In genomic region chr11:94474544-94474910, GRCm38 (mm10) we compare ENCODE assay signal across 8 mouse cellular contexts. TPM values are rescaled to one million over a fixed set of nuclear protein-coding genes. Genes with fewer than 3 reads are reported as not detected.
DNase-seq lines count a peak whose midpoint lies in the region; ATAC-seq and TF ChIP-seq lines count a peak whose summit lies in the region.

No protein-coding gene starts in this region.

- no peak for TF ChIP-seq POLR2A in ES-Bruce4 (IDR thresholded peaks at IDR 0.05; ENCODE audit: insufficient read depth, low read length)

- no peak overlapping the region for H3K27ac ChIP-seq in heart, embryonic 12.5 days (ENCODE audit: poor library complexity, severe bottlenecking)
- H3K27ac ChIP-seq in ES-Bruce4 (ENCODE audit: insufficient read depth, low read length): no peak overlapping the region
- H3K27ac ChIP-seq in forebrain, embryonic 16.5 days (ENCODE audit: low read length): no peak overlapping the region; the same call in none of the 2 replicates
- no peak overlapping the region for H3K27ac ChIP-seq in liver, embryonic 15.5 days (replicated peaks)

- DNase-seq in heart, adult 18-20 months: no peak
- no peak for DNase-seq in frontal cortex, postnatal 10 days (ENCODE audit: low spot score in 2 of 2)
- no peak for DNase-seq in B cell, adult 2 months
- DNase-seq in testis, postnatal 10 days (ENCODE audit: low spot score): no peak

- H3K27me3 ChIP-seq in heart, embryonic 12.5 days (replicated peaks): peaks cover 90% of the 10 kb centered on the region
- H3K27me3 ChIP-seq in ES-Bruce4 (ENCODE audit: control insufficient read depth, insufficient read depth, low read length, poor library complexity, severe bottlenecking): peaks cover 20% of the 10 kb centered on the region
- peaks cover 10% of the 10 kb centered on the region for H3K27me3 ChIP-seq in forebrain, embryonic 16.5 days (replicated peaks; ENCODE audit: control insufficient read depth, insufficient read depth, low read length)
- H3K27me3 ChIP-seq in liver, embryonic 15.5 days: peaks cover 100% of the 10 kb centered on the region

- 2% methylated on average over 11 of the region's 11 CpGs for WGBS in heart, embryonic 12.5 days
- 2% methylated on average over 11 of the region's 11 CpGs for WGBS in forebrain, embryonic 16.5 days
- 2% methylated on average over 11 of the region's 11 CpGs for WGBS in liver, embryonic 15.5 days (ENCODE audit: insufficient replicate concordance)

- TF ChIP-seq EP300 in ES-Bruce4 (IDR thresholded peaks at IDR 0.05; ENCODE audit: insufficient read depth, low read depth, low read length): no peak

- no peaks in the 10 kb centered on the region for H3K9me3 ChIP-seq in heart, embryonic 12.5 days (replicated peaks)
- no peaks in the 10 kb centered on the region for H3K9me3 ChIP-seq in ES-Bruce4 (replicated peaks; ENCODE audit: control insufficient read depth, insufficient read depth, low read length, poor library complexity, severe bottlenecking)
- H3K9me3 ChIP-seq in forebrain, embryonic 16.5 days (ENCODE audit: control insufficient read depth, low read length): no peaks in the 10 kb centered on the region
- H3K9me3 ChIP-seq in liver, embryonic 15.5 days (replicated peaks): no peaks in the 10 kb centered on the region

- TF ChIP-seq CTCF in ES-Bruce4 (IDR thresholded peaks at IDR 0.05; ENCODE audit: low read depth, low read length): no peak

- peaks cover 43% of the 10 kb centered on the region for H3K4me1 ChIP-seq in heart, embryonic 12.5 days (replicated peaks)
- no peaks in the 10 kb centered on the region for H3K4me1 ChIP-seq in ES-Bruce4 (ENCODE audit: control insufficient read depth, insufficient read depth, low read length)
- H3K4me1 ChIP-seq in forebrain, embryonic 16.5 days (replicated peaks; ENCODE audit: control insufficient read depth, insufficient read depth, low read length): peaks cover 53% of the 10 kb centered on the region
- H3K4me1 ChIP-seq in liver, embryonic 15.5 days (replicated peaks): peaks cover 25% of the 10 kb centered on the region

- peak overlapping the region; percentile 66 for H3K4me3 ChIP-seq in heart, embryonic 12.5 days
- H3K4me3 ChIP-seq in ES-Bruce4 (ENCODE audit: low read depth, low read length): peak overlapping the region; percentile 35
- H3K4me3 ChIP-seq in forebrain, embryonic 16.5 days (replicated peaks; ENCODE audit: low read length): peak overlapping the region; percentile 74
- peak overlapping the region; percentile 47 for H3K4me3 ChIP-seq in liver, embryonic 15.5 days (replicated peaks)

- H3K36me3 ChIP-seq in heart, embryonic 12.5 days: no peaks in the 10 kb centered on the region
- no peaks in the 10 kb centered on the region for H3K36me3 ChIP-seq in ES-Bruce4 (ENCODE audit: control insufficient read depth, insufficient read depth, low read length, poor library complexity, severe bottlenecking)
- H3K36me3 ChIP-seq in forebrain, embryonic 16.5 days (ENCODE audit: control insufficient read depth, insufficient read depth): no peaks in the 10 kb centered on the region
- no peaks in the 10 kb centered on the region for H3K36me3 ChIP-seq in liver, embryonic 15.5 days (replicated peaks)

- no peak overlapping the region for H3K9ac ChIP-seq in heart, embryonic 12.5 days
- no peak overlapping the region for H3K9ac ChIP-seq in ES-Bruce4 (ENCODE audit: low read depth, poor library complexity, severe bottlenecking)
- H3K9ac ChIP-seq in forebrain, embryonic 16.5 days (replicated peaks; ENCODE audit: low read depth, low read length): peak overlapping the region; percentile 75
- no peak overlapping the region for H3K9ac ChIP-seq in liver, embryonic 15.5 days

- H3K4me2 ChIP-seq in heart, embryonic 12.5 days: peak overlapping the region; percentile 98
- peak overlapping the region; percentile 95 for H3K4me2 ChIP-seq in forebrain, embryonic 16.5 days (ENCODE audit: low read length)
- H3K4me2 ChIP-seq in liver, embryonic 15.5 days: peak overlapping the region; percentile 75

- no peak for ATAC-seq in heart, embryonic 12.5 days (ENCODE audit: insufficient number of reproducible peaks, low FRiP score)
- 0 out of 2 replicates have a peak, but pooled peaks have one; percentile 5 for ATAC-seq in forebrain, embryonic 16.5 days
- no peak for ATAC-seq in liver, embryonic 15.5 days (ENCODE audit: insufficient read depth)

RNA-seq across cellular contexts. Expression of gene Cacna1g, which starts 0.5 kb away (rescaled TPM):
- polyA plus RNA-seq in heart, embryonic 12.5 days (2016; fragmentation: Nextera tagmentation; extraction: Ambion mirVana): 1.9 and 2.7 TPM in 2 replicates
- total RNA-seq in heart, adult 18-20 months (2021): 10 to 100 TPM in 1 of 2 experiments, 1 to 10 TPM in 1; 8.7 to 10.1 TPM
- 2.9 and 8.6 TPM in 2 replicates for polyA plus RNA-seq in ES-Bruce4 (2011; ENCODE audit: insufficient read depth, insufficient read length, low read depth, missing spikeins)
- 5.4 and 12.1 TPM in 2 replicates for polyA plus RNA-seq in forebrain, embryonic 16.5 days (2015; fragmentation: Nextera tagmentation; extraction: Ambion mirVana)
- 2.3 and 2.7 TPM in 2 replicates for polyA plus RNA-seq in liver, embryonic 15.5 days (2015; fragmentation: Nextera tagmentation; extraction: Ambion mirVana)

RNA-seq across cellular contexts. Expression of gene Spata20, which starts 11.5 kb away (rescaled TPM):
- not detected in 2 replicates for polyA plus RNA-seq in heart, embryonic 12.5 days (2016; fragmentation: Nextera tagmentation; extraction: Ambion mirVana)
- under 1 TPM; 0.17 to 0.54 TPM for total RNA-seq in heart, adult 18-20 months (2021)
- 1.4 TPM in 1 of 2 replicates, not detected in the other for polyA plus RNA-seq in ES-Bruce4 (2011; ENCODE audit: insufficient read depth, insufficient read length, low read depth, missing spikeins)
- 0.38 and 0.48 TPM in 2 replicates for polyA plus RNA-seq in forebrain, embryonic 16.5 days (2015; fragmentation: Nextera tagmentation; extraction: Ambion mirVana)
- not detected in 2 replicates for polyA plus RNA-seq in liver, embryonic 15.5 days (2015; fragmentation: Nextera tagmentation; extraction: Ambion mirVana)

RNA-seq across cellular contexts. Expression of gene Epn3, which starts 25.2 kb away (rescaled TPM):
- 14.4 and 14.5 TPM in 2 replicates for polyA plus RNA-seq in heart, embryonic 12.5 days (2016; fragmentation: Nextera tagmentation; extraction: Ambion mirVana)
- 10 to 100 TPM; 19.3 to 21.1 TPM for total RNA-seq in heart, adult 18-20 months (2021)
- polyA plus RNA-seq in ES-Bruce4 (2011; ENCODE audit: insufficient read depth, insufficient read length, low read depth, missing spikeins): 2.7 and 2.9 TPM in 2 replicates
- polyA plus RNA-seq in forebrain, embryonic 16.5 days (2015; fragmentation: Nextera tagmentation; extraction: Ambion mirVana): 0.26 and 0.35 TPM in 2 replicates
- 0.09 and 0.15 TPM in 2 replicates for polyA plus RNA-seq in liver, embryonic 15.5 days (2015; fragmentation: Nextera tagmentation; extraction: Ambion mirVana)

RNA-seq across cellular contexts. Expression of gene Mycbpap, which starts 47.0 kb away (rescaled TPM):
- polyA plus RNA-seq in heart, embryonic 12.5 days (2016; fragmentation: Nextera tagmentation; extraction: Ambion mirVana): 9.1 and 11.5 TPM in 2 replicates
- total RNA-seq in heart, adult 18-20 months (2021): 1 to 10 TPM in 1 of 2 experiments, under 1 TPM in 1; 0.67 to 1.5 TPM
- polyA plus RNA-seq in ES-Bruce4 (2011; ENCODE audit: insufficient read depth, insufficient read length, low read depth, missing spikeins): 1.2 and 1.3 TPM in 2 replicates
- polyA plus RNA-seq in forebrain, embryonic 16.5 days (2015; fragmentation: Nextera tagmentation; extraction: Ambion mirVana): 1.9 and 2.6 TPM in 2 replicates
- polyA plus RNA-seq in liver, embryonic 15.5 days (2015; fragmentation: Nextera tagmentation; extraction: Ambion mirVana): 0.09 TPM in 1 of 2 replicates, not detected in the other
